Mouse (Mus musculus) erythroblast, embryonic 14.5 days (primary cell): ENCODE measurements around the gene Psap.

Experiments used
- GATA1 ChIP-seq: IDR thresholded peaks from 2 replicates; pipeline ENCODE4 v1.6.1; 2012; ENCODE audit warnings: low read length, inconsistent platforms, mixed read lengths
- TAL1 ChIP-seq: IDR thresholded peaks from 3 replicates; pipeline ENCODE4 v1.6.1; 2012; ENCODE audit warnings: low read length, inconsistent platforms, mixed read lengths

DNA sequence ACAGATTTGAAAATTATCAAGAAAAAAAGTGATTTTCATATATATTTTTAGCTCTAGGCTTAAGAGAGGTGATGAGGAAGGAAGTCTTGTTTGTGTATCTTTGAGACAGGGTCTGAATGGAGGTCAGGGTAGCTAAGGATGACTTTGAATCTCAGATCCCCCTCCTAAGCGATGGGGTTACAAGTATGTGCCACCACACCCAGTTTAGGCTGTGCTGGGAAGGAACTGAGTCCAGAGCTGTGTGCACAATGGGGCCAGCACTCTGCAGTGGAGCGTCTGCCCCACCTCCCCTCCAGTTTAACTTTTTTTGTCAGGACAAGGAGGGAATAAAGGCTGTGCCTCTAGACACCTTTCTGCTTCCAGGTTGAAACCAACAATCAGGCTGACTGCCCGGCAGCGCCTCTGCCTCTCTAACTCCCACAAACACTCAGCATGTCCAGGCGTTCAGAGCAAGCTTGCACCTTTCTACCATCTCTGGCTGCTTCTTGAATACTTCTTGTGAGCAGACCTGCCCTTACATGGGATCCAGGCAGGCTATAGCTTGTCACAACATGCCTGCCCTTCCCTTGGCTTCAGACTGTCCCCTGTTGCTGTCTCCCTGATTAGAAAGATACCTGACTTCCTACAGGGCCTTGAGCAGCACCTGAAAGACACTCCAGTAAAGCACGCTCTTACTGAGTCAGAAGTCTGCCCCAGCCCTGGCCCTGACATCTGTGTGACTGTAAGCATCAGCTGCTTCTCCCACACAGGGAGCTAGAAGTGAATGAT lies 46.9 kb upstream of the Psap start:
- TF ChIP-seq GATA1: no peak
- no peak for TF ChIP-seq TAL1
